Mouse (Mus musculus): ENCODE measurements around the gene Rnd1. TPM values are rescaled to one million over a fixed set of nuclear protein-coding genes. Genes with fewer than 3 reads are reported as not detected.
A peak's percentile ranks its signal among the peaks of the same experiment; 100 is the strongest.

Rnd1 gene
- total RNA-seq, 2 experiments from 2014 or later, result not detected

- ATAC-seq (replicated peaks; ENCODE audit: low FRiP score, poor library complexity, severe bottlenecking), result no peak
These were observed 4.4 kb upstream of the Rnd1 start for GRCm38 (mm10) chr15:98681633-98682032.

GRCm38 (mm10) chr15:98680660-98681059 is 3.4 kb upstream of the Rnd1 start:
- ATAC-seq (replicated peaks; ENCODE audit: low FRiP score, poor library complexity, severe bottlenecking), result no peak

- ATAC-seq (replicated peaks; ENCODE audit: low FRiP score, poor library complexity, severe bottlenecking), result no peak
These were observed 716 bp upstream of the Rnd1 start for GRCm38 (mm10) chr15:98677977-98678376.

- ATAC-seq (replicated peaks; ENCODE audit: low FRiP score, poor library complexity, severe bottlenecking), result no peak
These were observed 790 bp downstream of the Rnd1 start for GRCm38 (mm10) chr15:98676471-98676870.

- no peak for ATAC-seq (replicated peaks; ENCODE audit: low FRiP score, poor library complexity, severe bottlenecking)
These were observed 1.5 kb downstream of the Rnd1 start for GRCm38 (mm10) chr15:98675634-98676250.

GRCm38 (mm10) chr15:98674994-98675545 is 2.2 kb downstream of the Rnd1 start:
- ATAC-seq (replicated peaks; ENCODE audit: low FRiP score, poor library complexity, severe bottlenecking), result no peak

DNA sequence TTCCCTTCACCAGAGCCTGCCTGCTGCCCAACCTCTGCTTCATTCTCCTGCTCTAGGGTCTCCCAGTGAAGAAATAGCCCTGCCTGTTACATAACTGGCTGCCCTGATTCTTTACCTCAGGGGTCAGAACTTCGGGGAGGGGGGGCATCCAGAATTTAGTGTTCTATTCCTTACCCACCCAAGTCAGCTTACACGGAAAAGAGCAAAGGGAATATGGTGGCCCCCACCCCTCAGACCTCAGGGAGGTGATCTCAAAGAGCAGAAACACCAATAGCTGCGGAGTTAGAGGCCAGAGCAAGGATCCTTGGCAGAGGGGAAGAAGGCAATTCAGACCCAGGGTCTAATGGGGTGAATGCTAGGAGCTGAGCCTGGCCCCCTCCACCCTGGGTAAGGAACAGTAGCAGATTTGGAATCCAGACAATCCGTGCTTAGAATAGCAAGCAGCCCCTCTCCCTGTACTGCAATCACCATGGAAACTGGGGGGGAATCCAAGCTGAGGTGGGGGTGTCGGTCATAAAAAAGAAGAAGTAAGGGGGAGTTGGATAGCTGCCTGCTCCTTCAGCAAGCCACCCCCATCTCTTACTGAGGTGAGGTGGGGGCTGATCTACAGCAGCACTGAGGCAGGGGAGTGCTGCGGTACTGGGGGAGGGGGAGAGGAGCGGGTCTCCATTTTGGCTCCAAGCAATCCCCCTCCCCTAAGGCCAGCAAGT is 2.8 kb downstream of the Rnd1 start:
- ATAC-seq (replicated peaks; ENCODE audit: low FRiP score, poor library complexity, severe bottlenecking), result no peak

DNA sequence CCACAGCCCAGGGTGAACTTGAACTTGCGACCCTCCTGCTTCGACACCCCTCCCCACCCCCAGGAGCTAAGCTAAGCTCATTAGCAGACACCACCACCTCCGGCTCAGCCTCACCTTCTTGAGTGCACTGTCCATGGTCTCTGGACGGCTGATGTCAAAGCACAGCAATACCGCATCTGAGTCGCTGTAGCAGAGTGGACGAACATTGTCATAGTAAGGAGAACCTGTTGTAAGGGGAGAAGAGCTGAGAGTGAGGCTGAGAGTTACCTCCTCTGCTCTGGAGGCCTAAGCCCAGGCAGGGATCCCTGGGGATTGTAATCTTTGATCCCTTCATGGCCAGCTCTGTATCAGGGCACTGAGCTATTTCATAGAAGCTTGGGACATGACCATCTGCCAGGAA is 3.5 kb downstream of the Rnd1 start:
- no peak for ATAC-seq (replicated peaks; ENCODE audit: low FRiP score, poor library complexity, severe bottlenecking)

- no peak for ATAC-seq (replicated peaks; ENCODE audit: low FRiP score, poor library complexity, severe bottlenecking)
These were observed 4.7 kb downstream of the Rnd1 start for GRCm38 (mm10) chr15:98672592-98672991.

GRCm38 (mm10) chr15:98664042-98664907 is 13.0 kb downstream of the Rnd1 start:
- ATAC-seq (replicated peaks; ENCODE audit: low FRiP score, poor library complexity, severe bottlenecking), result no peak

- peak; percentile 97 for ATAC-seq (replicated peaks; ENCODE audit: low FRiP score, poor library complexity, severe bottlenecking)
These were observed 14.4 kb downstream of the Rnd1 start, which contains the start of gene Ddx23 for GRCm38 (mm10) chr15:98662567-98663545. Gene Ddx23 (minus strand): TSS chr15:98662894.

- peak; percentile 66 for ATAC-seq (replicated peaks; ENCODE audit: low FRiP score, poor library complexity, severe bottlenecking)
These were observed 15.1 kb downstream of the Rnd1 start for GRCm38 (mm10) chr15:98662198-98662566.

GRCm38 (mm10) chr15:98656982-98657751 is 20.1 kb downstream of the Rnd1 start:
- ATAC-seq (replicated peaks; ENCODE audit: low FRiP score, poor library complexity, severe bottlenecking), result no peak

DNA sequence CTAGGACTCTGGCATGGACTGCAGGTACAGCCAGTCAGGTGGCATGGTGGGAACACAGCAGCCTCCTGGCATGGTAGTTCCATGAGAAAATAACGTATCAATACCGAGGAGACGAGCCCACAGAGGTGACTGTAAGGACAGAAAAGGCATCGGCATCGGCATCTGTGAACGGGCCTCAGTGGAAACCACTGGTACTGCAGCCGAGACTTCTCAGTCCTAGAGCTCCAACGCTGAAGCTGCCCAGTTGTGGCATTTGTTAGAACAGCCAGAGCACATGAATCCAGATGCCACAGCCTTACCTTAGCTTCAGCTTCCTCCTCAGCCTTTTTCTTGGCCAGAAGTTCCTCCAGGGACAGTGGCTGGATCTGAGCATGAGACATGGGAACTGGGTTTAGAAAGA is 25.1 kb downstream of the Rnd1 start:
- ATAC-seq (replicated peaks; ENCODE audit: low FRiP score, poor library complexity, severe bottlenecking), result no peak

GRCm38 (mm10) chr15:98651431-98651830 is 25.8 kb downstream of the Rnd1 start:
- no peak for ATAC-seq (replicated peaks; ENCODE audit: low FRiP score, poor library complexity, severe bottlenecking)

- no peak for ATAC-seq (replicated peaks; ENCODE audit: low FRiP score, poor library complexity, severe bottlenecking)
These were observed 29.2 kb downstream of the Rnd1 start for GRCm38 (mm10) chr15:98648071-98648470.

GRCm38 (mm10) chr15:98647308-98647707 is 30.0 kb downstream of the Rnd1 start:
- ATAC-seq (replicated peaks; ENCODE audit: low FRiP score, poor library complexity, severe bottlenecking), result no peak

DNA sequence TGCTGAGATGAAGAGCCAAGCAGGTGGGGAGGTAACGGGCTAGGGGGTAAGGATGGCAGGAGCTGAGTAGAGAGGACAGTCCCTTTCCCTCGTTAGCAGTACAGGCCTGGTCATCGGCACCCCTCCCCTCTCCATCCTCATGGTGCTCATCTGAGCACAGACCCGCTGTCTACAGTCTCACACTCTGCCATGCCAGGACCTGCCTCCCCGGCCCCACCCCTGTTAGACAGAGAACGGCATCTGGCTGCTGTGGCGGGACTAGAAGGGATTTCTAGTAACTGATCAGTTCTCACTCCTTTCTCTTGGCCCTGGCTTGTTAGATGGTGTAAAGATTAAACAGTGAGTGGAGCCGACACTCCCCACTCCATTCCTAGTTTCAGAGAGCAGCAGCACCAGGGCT is 30.5 kb downstream of the Rnd1 start:
- ATAC-seq (replicated peaks; ENCODE audit: low FRiP score, poor library complexity, severe bottlenecking), result no peak

Data from erythroid progenitor cell, adult 5-6 weeks (primary cell).